Mouse (Mus musculus): ENCODE measurements around the gene Stx8.

GRCm38 (mm10) chr11:68164408-68164807, 198.4 kb downstream of the Stx8 start:
- TF ChIP-seq CTCF (IDR thresholded peaks at IDR 0.05; ENCODE audit: control insufficient read depth, insufficient read depth, low read length) (no peak), POLR2A (IDR thresholded peaks at IDR 0.05; ENCODE audit: borderline replicate concordance, control insufficient read depth, low read depth, low read length) (no peak)

Data from bone marrow, adult 2 months (tissue).